In genomic region chr5:35893805-35894260, GRCm38 (mm10) we compare ENCODE assay signal across 8 mouse cellular contexts. TPM values are rescaled to one million over a fixed set of nuclear protein-coding genes. Genes with fewer than 3 reads are reported as not detected.
DNase-seq lines count a peak whose midpoint lies in the region; ATAC-seq and TF ChIP-seq lines count a peak whose summit lies in the region.

No protein-coding gene starts in this region.

- DNase-seq in CD4-positive helper T cell, adult 2 months (ENCODE audit: low read depth, low spot score) = peak; percentile 19
- DNase-seq in brain, adult 2 months (ENCODE audit: low read depth, low spot score) = peak; percentile 68
- peak; percentile 77 for DNase-seq in forebrain, embryonic 11.5 days (ENCODE audit: low spot score)
- peak; percentile 80 for DNase-seq in kidney, postnatal 10 days
- peak; percentile 74 for DNase-seq in neural tube, embryonic 10.5 days (ENCODE audit: extremely low spot score, low spot score)

- peak overlapping the region; percentile 85 for H3K9ac ChIP-seq in forebrain, embryonic 11.5 days (ENCODE audit: low read length)
- peak overlapping the region; percentile 97 for H3K9ac ChIP-seq in heart, embryonic 15.5 days
- H3K9ac ChIP-seq in liver, embryonic 16.5 days (ENCODE audit: low read depth, low read length) = peak overlapping the region; percentile 58

- no peak overlapping the region for H3K27ac ChIP-seq in forebrain, embryonic 11.5 days (ENCODE audit: low read depth, low read length)
- peak overlapping the region; percentile 87 for H3K27ac ChIP-seq in heart, embryonic 15.5 days
- no peak overlapping the region for H3K27ac ChIP-seq in liver, embryonic 16.5 days (ENCODE audit: low read length)
- H3K27ac ChIP-seq in testis, adult 2 months (ENCODE audit: control insufficient read depth, insufficient read depth, low read depth, low read length) = peak overlapping the region; percentile 62; the same call in 1 of the 2 replicates

- H3K4me3 ChIP-seq in forebrain, embryonic 11.5 days (ENCODE audit: low read depth, low read length) = peak overlapping the region; percentile 69
- peak overlapping the region; percentile 91 for H3K4me3 ChIP-seq in heart, embryonic 15.5 days
- H3K4me3 ChIP-seq in liver, embryonic 16.5 days (ENCODE audit: low read depth, low read length) = peak overlapping the region; percentile 61
- H3K4me3 ChIP-seq in testis, adult 2 months (ENCODE audit: control insufficient read depth, low read depth, low read length) = peak overlapping the region; percentile 91

- TF ChIP-seq POLR2A in testis, adult 2 months (IDR thresholded peaks at IDR 0.05; ENCODE audit: control insufficient read depth, low read depth, low read length) = no peak

- ATAC-seq in forebrain, embryonic 11.5 days (replicated peaks; ENCODE audit: low FRiP score) = peak; percentile 55
- peak; percentile 67 for ATAC-seq in heart, embryonic 15.5 days (replicated peaks; ENCODE audit: insufficient number of reproducible peaks, insufficient read depth, low FRiP score, low read depth)
- ATAC-seq in liver, embryonic 16.5 days (ENCODE audit: low read depth) = no peak

- peak overlapping the region; percentile 86 for H3K4me2 ChIP-seq in forebrain, embryonic 11.5 days (ENCODE audit: low read depth, low read length, severe bottlenecking)
- H3K4me2 ChIP-seq in heart, embryonic 15.5 days = peak overlapping the region; percentile 92
- peak overlapping the region; percentile 66 for H3K4me2 ChIP-seq in liver, embryonic 16.5 days (ENCODE audit: low read depth, low read length)

- H3K27me3 ChIP-seq in forebrain, embryonic 11.5 days (ENCODE audit: control insufficient read depth, insufficient read depth, low read length) = peaks cover 6% of the 10 kb centered on the region; the same call in 1 of the 2 replicates
- H3K27me3 ChIP-seq in heart, embryonic 15.5 days = no peaks in the 10 kb centered on the region
- H3K27me3 ChIP-seq in liver, embryonic 16.5 days (ENCODE audit: control insufficient read depth, insufficient read depth, low read depth, low read length) = peaks cover 18% of the 10 kb centered on the region
- no peaks in the 10 kb centered on the region for H3K27me3 ChIP-seq in testis, adult 2 months (ENCODE audit: control insufficient read depth, insufficient read depth, low read length)

- H3K36me3 ChIP-seq in forebrain, embryonic 11.5 days (ENCODE audit: control insufficient read depth, insufficient read depth, low read length) = no peaks in the 10 kb centered on the region
- H3K36me3 ChIP-seq in heart, embryonic 15.5 days = no peaks in the 10 kb centered on the region
- H3K36me3 ChIP-seq in liver, embryonic 16.5 days (ENCODE audit: control insufficient read depth, insufficient read depth) = no peaks in the 10 kb centered on the region
- no peaks in the 10 kb centered on the region for H3K36me3 ChIP-seq in testis, adult 2 months (ENCODE audit: control insufficient read depth, insufficient read depth, low read length)

- no peak for TF ChIP-seq CTCF in testis, adult 2 months (IDR thresholded peaks at IDR 0.05; ENCODE audit: control insufficient read depth, insufficient read depth, insufficient replicate concordance, low read depth, low read length)

- H3K9me3 ChIP-seq in forebrain, embryonic 11.5 days (ENCODE audit: control insufficient read depth, low read length) = no peaks in the 10 kb centered on the region
- no peaks in the 10 kb centered on the region for H3K9me3 ChIP-seq in heart, embryonic 15.5 days (replicated peaks)
- no peaks in the 10 kb centered on the region for H3K9me3 ChIP-seq in liver, embryonic 16.5 days (replicated peaks; ENCODE audit: control insufficient read depth, low read length)

- H3K4me1 ChIP-seq in forebrain, embryonic 11.5 days (replicated peaks; ENCODE audit: control insufficient read depth, insufficient read depth, low read length) = peaks cover 6% of the 10 kb centered on the region; the same call in 1 of the 2 replicates
- H3K4me1 ChIP-seq in heart, embryonic 15.5 days (replicated peaks) = peaks cover 45% of the 10 kb centered on the region
- H3K4me1 ChIP-seq in liver, embryonic 16.5 days (ENCODE audit: control insufficient read depth, low read depth, low read length) = peaks cover 3% of the 10 kb centered on the region; the same call in 1 of the 2 replicates
- peaks cover 18% of the 10 kb centered on the region for H3K4me1 ChIP-seq in testis, adult 2 months (ENCODE audit: control insufficient read depth, insufficient read depth, low read length)

- under 1% methylated on average over 21 of the region's 21 CpGs for WGBS in forebrain, embryonic 11.5 days
- WGBS in heart, embryonic 15.5 days = under 1% methylated on average over 21 of the region's 21 CpGs
- 4% methylated on average over 21 of the region's 21 CpGs for WGBS in liver, embryonic 16.5 days (ENCODE audit: insufficient replicate concordance)

RNA-seq across cellular contexts. Expression of gene Afap1, which starts 0.7 kb away (rescaled TPM):
- polyA plus RNA-seq in forebrain, embryonic 11.5 days (2014; fragmentation: Nextera tagmentation; extraction: Ambion mirVana) = 30.4 and 32.5 TPM in 2 replicates
- 22.6 and 27.1 TPM in 2 replicates for polyA plus RNA-seq in heart, embryonic 15.5 days (2015; fragmentation: Nextera tagmentation; extraction: Ambion mirVana)
- polyA plus RNA-seq in liver, embryonic 16.5 days (2015; fragmentation: Nextera tagmentation; extraction: Ambion mirVana) = 1.1 and 1.4 TPM in 2 replicates
- 37.9 and 46.5 TPM in 2 replicates for polyA plus RNA-seq in testis, adult 2 months (2012; rRNA removed)

Comparison
In these comparisons a context has a peak if more than half of its experiments do, and no peak if none do; other contexts are left out.
1. DNase-seq: peak in every context shown above with its lines; median percentile 80 in kidney, postnatal 10 days; 77 in forebrain, embryonic 11.5 days; 74 in neural tube, embryonic 10.5 days; 68 in brain, adult 2 months; 19 in CD4-positive helper T cell, adult 2 months.
2. H3K27ac ChIP-seq: peak in heart, embryonic 15.5 days (single experiment) and testis, adult 2 months (single experiment); none in forebrain, embryonic 11.5 days (single experiment) and liver, embryonic 16.5 days (single experiment).
3. Peak in every context shown above with its lines, with median percentiles within 50 percentile points of each other: H3K4me2 ChIP-seq, H3K4me3 ChIP-seq and H3K9ac ChIP-seq.